Mouse (Mus musculus) cerebellum, adult 2 months (tissue): ENCODE measurements around the gene Slc34a2.

Source experiments
- CTCF ChIP-seq: fragments of 200-500 bp; IDR thresholded peaks from 2 replicates; pipeline ENCODE4 v1.5.1; 2011; ENCODE audit warnings: low read depth, mild to moderate bottlenecking, control low read depth, low read length, moderate library complexity, borderline replicate concordance; ENCODE audit not compliant: insufficient read depth
- POLR2A ChIP-seq: fragments of 200-500 bp; IDR thresholded peaks from 2 replicates; pipeline ENCODE4 v1.6.1; 2011; ENCODE audit warnings: low read length, control low read depth, borderline replicate concordance; ENCODE audit not compliant: insufficient read depth

GRCm38 (mm10) chr5:53112942-53113341, 75.1 kb downstream of the Slc34a2 start:
- TF ChIP-seq CTCF (no peak), POLR2A (no peak)
